Mouse (Mus musculus) left cerebral cortex, postnatal 4 days (tissue): Measurements from ENCODE around the gene Serinc1. TPM values are rescaled to one million over a fixed set of nuclear protein-coding genes. Genes with fewer than 3 reads are reported as not detected.
A peak's percentile ranks its signal among the peaks of the same experiment; 100 is the strongest.

ENCODE experiments used
- DNase-seq: peaks from one replicate; pipeline ENCODE4 v3.0.0-alpha.2; 2022
- intact Hi-C: fragments of 180-260 bp; cut with DNase I; formaldehyde crosslinking; loops from one replicate; pipeline ENCODE4 v1.15.1; 2025
- total RNA-seq, 2 experiments: library from RNA; stranded (reverse); gene quantifications; 2 replicates each; pipeline ENCODE4 v1.2.3; 2021

Serinc1 gene
- total RNA-seq, 2 experiments from 2014 or later: 579 to 621 TPM

DNA sequence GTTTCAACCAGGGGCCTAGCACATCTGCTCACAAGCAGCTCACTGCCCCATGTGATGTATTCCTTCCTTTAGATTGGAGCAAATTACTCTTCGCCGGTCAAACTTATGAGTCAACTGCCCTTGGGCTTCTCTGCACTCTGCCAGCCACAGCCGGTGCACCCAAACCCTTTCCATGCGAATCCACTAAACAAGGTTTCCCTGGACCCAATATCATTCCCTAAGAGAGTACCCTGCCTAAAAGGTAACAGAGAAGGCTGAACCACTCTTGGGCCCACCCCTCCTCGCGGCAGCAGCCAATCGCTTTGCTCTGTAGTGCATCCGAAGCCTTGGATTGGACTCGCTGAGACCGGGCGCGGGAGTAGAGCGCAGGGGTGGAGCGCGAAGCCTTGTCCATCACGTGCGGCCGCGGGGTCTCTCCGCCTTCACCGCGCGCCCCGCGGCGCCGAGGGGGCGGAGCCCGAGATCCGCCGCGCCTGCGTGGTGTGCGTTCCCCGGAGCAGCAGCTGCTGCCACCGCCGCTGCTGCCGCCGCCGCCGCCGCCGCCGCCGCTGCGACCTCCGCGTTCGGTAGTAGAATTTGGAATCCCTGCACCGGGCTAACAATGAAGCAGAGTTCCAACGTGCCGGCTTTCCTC, 46.3 kb downstream of the Serinc1 start, which contains the start of gene Hsf2:
Gene Hsf2, plus strand, starts transcription at position 478 of the 634 bp plus-strand sequence.
- DNase-seq: peak; percentile 97
- intact Hi-C loops: no loop called here

DNA sequence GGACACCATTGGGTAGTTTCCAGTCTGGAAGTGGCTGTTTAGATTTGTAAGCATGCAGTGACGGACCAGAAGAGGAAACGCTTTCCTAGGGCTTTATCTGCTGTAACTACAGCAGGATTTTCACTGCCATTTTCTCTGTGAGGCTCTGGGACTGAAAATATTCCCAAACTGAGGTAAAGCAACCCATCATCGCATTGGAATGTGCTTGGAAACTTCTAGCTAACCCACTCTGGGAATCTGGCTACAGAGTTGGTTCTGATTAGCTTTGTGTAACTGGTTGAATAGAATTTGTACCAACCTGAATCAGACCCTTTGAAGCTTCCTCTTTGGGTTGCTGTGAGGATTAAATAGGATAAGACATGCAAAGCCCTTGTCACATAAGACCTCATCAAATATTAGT, 47.6 kb downstream of the Serinc1 start:
- no peak for DNase-seq
- intact Hi-C loops: no loop called here

- DNase-seq: no peak
- intact Hi-C loops: no loop called here
These were observed 50.6 kb downstream of the Serinc1 start for GRCm38 (mm10) chr10:57481717-57482116.

- intact Hi-C loops: no loop called here
- no peak for DNase-seq
These were observed 55.0 kb downstream of the Serinc1 start for GRCm38 (mm10) chr10:57477121-57477843.

Other genes with a start within 250 kb of the Serinc1 start
- 10 to 100 TPM; 47.3 to 50.1 TPM for gene Hsf2, start 46.1 kb downstream of the Serinc1 start, total RNA-seq
- 1 to 10 TPM; 3.4 to 5.8 TPM for gene Pkib, start 99.5 kb upstream of the Serinc1 start, total RNA-seq